Mouse (Mus musculus) retina, embryonic 14.5 days (tissue): ENCODE measurements around the gene Olfr801.

ENCODE experiments used
- DNase-seq: peaks from one replicate; pipeline ENCODE4 v3.0.0-alpha.2; 2015; ENCODE audit warnings: low spot score

Olfr801 gene

GRCm38 (mm10) chr10:129673765-129674164 is at the start of gene Olfr801:
TSS of gene Olfr801 (minus strand) at chr10:129673865.
- no peak for DNase-seq

GRCm38 (mm10) chr10:129702910-129703309 is 29.2 kb upstream of the Olfr801 start, which contains the start of gene Olfr804:
TSS of gene Olfr804 (plus strand) at chr10:129703210.
- no peak for DNase-seq

DNA sequence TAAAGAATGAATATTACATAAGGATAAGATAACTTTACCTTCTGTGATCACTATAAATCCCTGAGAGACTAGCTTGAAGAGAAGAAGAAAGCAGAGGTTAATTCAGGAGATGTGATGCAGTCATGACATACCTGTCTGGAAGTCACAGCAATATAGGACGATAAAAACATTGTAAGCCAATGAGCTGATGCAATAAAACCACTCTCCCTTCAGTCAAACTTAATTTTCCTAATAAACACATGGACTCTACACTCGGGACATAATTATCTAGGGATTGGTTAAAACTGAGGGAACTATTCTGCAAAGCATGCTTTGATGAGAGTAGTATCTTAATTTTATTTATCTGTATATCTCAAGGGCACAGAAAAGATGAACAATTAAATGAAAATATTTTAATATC is 20.5 kb upstream of the Olfr801 start, which contains the start of gene Olfr803:
Olfr803 (minus strand) TSS at position 101 of the 400 bp plus-strand sequence.
- no peak for DNase-seq

GRCm38 (mm10) chr10:129688069-129688468 is 14.4 kb upstream of the Olfr801 start, which contains the start of gene Olfr802:
TSS of gene Olfr802 (minus strand) at chr10:129688169.
- no peak for DNase-seq

- DNase-seq: no peak
These were observed 16.3 kb downstream of the Olfr801 start, which contains the start of gene Olfr800 for GRCm38 (mm10) chr10:129657394-129657793. TSS of gene Olfr800 (plus strand) at chr10:129657694.

DNA sequence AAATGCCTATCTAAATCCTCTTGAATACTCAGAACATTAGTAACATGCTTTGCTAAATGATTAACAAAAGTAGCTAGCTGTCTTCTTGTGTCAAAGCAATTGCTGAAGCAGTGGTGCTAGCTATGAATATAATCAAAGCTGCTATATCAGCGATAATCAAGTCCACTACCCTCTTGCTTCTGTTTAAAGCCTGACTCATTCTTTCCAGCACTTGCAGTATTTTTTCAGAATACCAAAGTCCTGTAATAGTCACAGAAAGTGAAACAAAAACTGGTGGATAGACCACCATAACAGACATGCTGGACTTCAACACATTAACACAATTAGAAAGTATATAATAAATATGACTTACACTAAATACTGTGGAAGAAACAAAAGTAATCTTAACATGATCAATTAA is 21.9 kb downstream of the Olfr801 start:
- DNase-seq: no peak

GRCm38 (mm10) chr10:129637184-129637583 is 36.5 kb downstream of the Olfr801 start, which contains the start of gene Olfr799:
TSS of gene Olfr799 (plus strand) at chr10:129637484.
- DNase-seq: no peak

GRCm38 (mm10) chr10:129627834-129628233 is 45.8 kb downstream of the Olfr801 start, which contains the start of gene Olfr798:
TSS of gene Olfr798 (minus strand) at chr10:129627934.
- no peak for DNase-seq

GRCm38 (mm10) chr10:129623251-129623650 is 50.4 kb downstream of the Olfr801 start:
- peak; percentile 42 for DNase-seq

DNA sequence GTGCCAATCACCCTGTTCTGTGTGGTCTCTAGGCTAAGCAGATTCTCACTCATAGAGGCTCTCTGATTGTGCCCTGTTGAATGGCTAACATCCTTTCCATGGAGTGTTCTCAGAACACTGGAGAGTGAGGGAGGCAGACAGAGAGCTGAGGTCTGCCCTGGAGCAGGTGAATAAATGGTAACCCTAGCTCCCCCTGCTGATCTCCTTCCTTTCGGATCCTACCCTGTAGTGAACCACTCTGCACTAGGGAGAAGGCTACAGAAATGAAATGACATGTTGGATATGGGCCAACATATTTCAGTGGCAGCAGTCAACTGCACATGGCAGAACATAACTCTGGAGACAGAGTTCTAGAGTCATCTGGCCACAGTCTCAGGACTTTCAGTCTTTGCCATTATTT is 51.9 kb downstream of the Olfr801 start:
- peak; percentile 15 for DNase-seq
